Mouse (Mus musculus) kidney, adult 2 months (tissue): ENCODE measurements around the gene Xpo5. TPM values are rescaled to one million over a fixed set of nuclear protein-coding genes. Genes with fewer than 3 reads are reported as not detected.

Experiments
- DNase-seq: peaks from one replicate; pipeline ENCODE4 v3.0.0; 2021
- H3K27ac ChIP-seq: fragments of 200-500 bp; 2 replicates; pipeline ENCODE4 v1.5.1; 2012; ENCODE audit warnings: low read depth, low read length, control low read depth, inconsistent platforms; ENCODE audit not compliant: insufficient read depth
- H3K27me3 ChIP-seq: fragments of 200-500 bp; replicated peaks from 2 replicates; pipeline ENCODE4 v1.6.1; 2012; ENCODE audit warnings: mild to moderate bottlenecking, moderate library complexity, low read length, inconsistent platforms; ENCODE audit not compliant: control insufficient read depth, insufficient read depth
- H3K36me3 ChIP-seq: fragments of 200-500 bp; 2 replicates; pipeline ENCODE4 v1.6.1; 2012; ENCODE audit warnings: mild to moderate bottlenecking, moderate library complexity, low read length, inconsistent platforms; ENCODE audit not compliant: control insufficient read depth, insufficient read depth
- H3K4me1 ChIP-seq: fragments of 200-500 bp; 2 replicates; pipeline ENCODE4 v1.6.1; 2011; ENCODE audit warnings: low read length; ENCODE audit not compliant: control insufficient read depth, insufficient read depth
- H3K4me3 ChIP-seq: fragments of 200-500 bp; 2 replicates; pipeline ENCODE4 v1.5.1; 2011; ENCODE audit warnings: mild to moderate bottlenecking, low read depth, low read length, control low read depth; ENCODE audit not compliant: insufficient read depth
- CTCF ChIP-seq: fragments of 200-500 bp; conservative IDR thresholded peaks from 2 replicates; pipeline ENCODE4 v1.5.1; 2011; ENCODE audit warnings: low read depth, mild to moderate bottlenecking, control low read depth, low read length, moderate library complexity, mixed read lengths; ENCODE audit not compliant: insufficient read depth, insufficient read length
- POLR2A ChIP-seq: fragments of 200-500 bp; IDR thresholded peaks from one replicate; pipeline ENCODE4 v1.6.1; 2011; ENCODE audit warnings: low read depth, low read length, control low read depth
- WGBS: fragments of 180-500 bp; shearing (Covaris S2); methylation state at CpG from one replicate; pipeline ENCODE4 v1.1.7; 2018; 5-methylcytosine and 5-hydroxymethylcytosine counted together
- polyA plus RNA-seq: library from polyadenylated mRNA; depleted of rRNA; stranded (reverse); fragments of >200 nt; gene quantifications from 2 replicates; pipeline ENCODE4 v1.2.3, GENCODE M21; 2012

Xpo5 gene
- polyA plus RNA-seq, 1 experiment = 18.5 TPM

DNA sequence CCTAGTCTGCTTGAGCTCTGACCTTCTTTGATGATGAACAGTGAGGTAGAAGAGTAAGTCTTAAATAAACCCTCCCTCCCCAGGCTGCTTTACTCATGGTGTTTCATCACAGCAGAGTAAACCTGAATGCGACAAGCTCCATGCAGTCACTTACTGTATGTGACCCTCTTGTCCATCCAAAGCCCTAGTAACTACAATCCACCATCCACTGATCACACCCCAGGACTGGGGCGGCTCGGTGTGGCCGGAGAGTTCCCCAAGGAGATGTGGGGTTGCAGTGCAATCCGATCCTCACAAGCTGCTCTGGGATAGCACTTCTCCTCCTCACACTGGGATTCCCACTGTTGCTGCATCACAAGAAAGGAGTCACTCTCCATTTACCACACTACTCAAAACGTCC is 71.9 kb downstream of the Xpo5 start:
- Histone ChIP-seq H3K27me3 (no peaks in the 10 kb centered on the region), H3K36me3 (no peaks in the 10 kb centered on the region), H3K27ac (no peak overlapping the region), H3K4me3 (no peak overlapping the region), H3K4me1 (0 out of 2 replicates have a peak, but pooled peaks cover 3% of the 10 kb centered on the region)
- WGBS = 69% methylated on average over 6 of the region's 6 CpGs
- TF ChIP-seq CTCF = no peak
- no peak for TF ChIP-seq POLR2A
- DNase-seq = no peak

DNA sequence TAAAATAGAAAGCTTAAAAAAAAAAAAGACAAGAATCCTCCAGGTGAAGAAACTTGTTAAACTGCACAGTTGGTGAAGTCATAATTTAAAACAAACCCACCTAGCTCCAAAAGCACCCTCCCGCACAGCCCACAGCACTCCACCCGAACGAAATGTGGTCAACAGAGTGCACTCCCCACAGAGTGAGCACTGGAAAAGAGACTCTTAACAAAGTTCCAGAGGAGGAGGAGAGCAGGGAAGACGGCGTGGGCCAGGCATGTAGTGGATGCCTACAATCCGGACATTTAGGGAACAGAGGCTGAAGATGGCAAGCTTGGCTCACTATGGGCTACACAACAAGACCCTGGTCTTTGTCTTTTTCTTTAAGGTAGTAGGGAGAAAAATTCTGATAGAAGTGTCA is 72.5 kb downstream of the Xpo5 start:
- Histone ChIP-seq H3K27ac (no peak overlapping the region), H3K36me3 (no peaks in the 10 kb centered on the region), H3K4me3 (no peak overlapping the region), H3K27me3 (no peaks in the 10 kb centered on the region), H3K4me1 (0 out of 2 replicates have a peak, but pooled peaks cover 3% of the 10 kb centered on the region)
- WGBS = 87% methylated on average over 6 of the region's 6 CpGs
- DNase-seq = no peak
- TF ChIP-seq POLR2A (no peak), CTCF (no peak)

DNA sequence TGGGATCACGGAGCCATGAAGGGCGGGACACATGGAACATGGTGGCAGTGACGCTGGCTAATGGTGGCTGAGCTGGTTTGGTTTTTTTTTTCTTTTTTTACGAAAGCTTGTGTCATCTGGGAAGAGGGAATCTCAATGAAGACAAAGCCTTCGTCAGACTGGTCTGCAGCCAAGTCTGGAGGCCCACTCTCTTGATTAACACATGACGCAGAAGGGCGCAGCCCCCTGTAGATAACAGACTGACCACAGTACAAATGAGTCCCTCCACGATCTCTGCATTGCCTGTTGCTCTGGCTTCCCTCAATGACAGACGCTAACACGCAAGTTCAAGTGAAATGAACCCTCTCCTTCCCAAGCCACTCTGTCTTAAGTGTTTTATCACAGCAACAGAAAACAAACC is 72.9 kb downstream of the Xpo5 start:
- WGBS = 89% methylated on average over 10 of the region's 10 CpGs
- TF ChIP-seq POLR2A = no peak
- TF ChIP-seq CTCF = no peak
- H3K4me3 ChIP-seq = no peak overlapping the region
- DNase-seq = no peak
- no peaks in the 10 kb centered on the region for H3K36me3 ChIP-seq
- H3K27ac ChIP-seq = no peak overlapping the region
- H3K4me1 ChIP-seq = no peaks in the 10 kb centered on the region
- H3K27me3 ChIP-seq = no peaks in the 10 kb centered on the region

DNA sequence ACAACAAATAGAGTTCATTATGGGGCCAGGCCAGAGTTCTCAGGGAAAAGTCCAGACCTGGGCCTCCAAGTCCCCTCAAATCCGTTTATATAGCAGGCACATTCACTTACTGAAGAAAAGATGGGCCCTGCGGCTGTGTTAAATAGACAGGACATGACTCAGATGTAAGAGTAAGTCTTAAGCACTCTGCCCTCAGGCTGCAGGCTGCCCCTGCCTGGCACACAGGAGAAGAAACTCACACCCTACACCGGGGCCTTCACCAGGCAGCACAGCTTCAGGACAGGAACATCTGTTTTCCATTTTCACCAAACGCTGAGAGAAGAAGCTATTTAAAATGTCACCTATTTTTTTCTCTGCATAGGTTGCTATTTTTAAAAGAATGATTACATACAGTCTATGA is 75.0 kb downstream of the Xpo5 start:
- Histone ChIP-seq H3K27ac (no peak overlapping the region), H3K27me3 (no peaks in the 10 kb centered on the region), H3K36me3 (no peaks in the 10 kb centered on the region), H3K4me1 (peaks cover 10% of the 10 kb centered on the region; the same call in 1 of the 2 replicates), H3K4me3 (no peak overlapping the region)
- TF ChIP-seq POLR2A (no peak), CTCF (no peak)
- DNase-seq = no peak
- WGBS = 75% methylated on average over 4 of the region's 4 CpGs

DNA sequence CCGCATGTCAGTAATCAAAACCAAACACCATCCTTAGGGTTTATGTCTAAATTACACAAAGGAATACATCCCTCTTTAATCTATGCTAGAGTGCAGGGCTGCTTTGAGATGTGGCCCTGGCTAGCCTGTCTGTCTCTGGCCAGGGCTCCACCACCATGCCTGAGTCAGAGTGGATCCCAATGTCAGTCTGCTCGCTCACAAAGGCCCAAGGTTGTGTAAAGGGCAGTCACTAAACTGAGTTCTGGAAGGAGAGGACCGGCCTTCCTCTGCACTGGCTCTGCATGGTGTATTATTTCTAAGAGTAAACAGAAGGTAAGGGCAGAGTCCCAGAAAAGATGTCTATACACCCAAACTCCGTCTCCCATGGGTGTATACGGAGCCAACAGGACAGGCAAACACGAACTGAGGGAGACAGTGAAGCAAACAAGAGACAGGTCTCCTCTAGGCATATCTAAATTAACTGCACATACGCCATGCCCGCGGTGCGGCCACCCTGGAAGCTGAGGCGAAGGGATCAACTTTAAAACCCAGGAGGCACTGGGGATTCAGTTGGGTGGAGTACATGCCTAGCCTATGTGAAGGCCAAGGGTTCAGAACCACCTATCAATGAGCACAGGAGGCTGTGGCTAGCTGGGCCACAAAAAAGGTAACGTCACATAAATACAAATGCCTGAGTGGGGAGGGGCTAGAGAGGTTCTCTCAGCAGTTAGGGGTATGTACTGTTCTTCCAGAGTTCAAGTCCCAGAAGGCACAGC is 75.6 kb downstream of the Xpo5 start:
- no peaks in the 10 kb centered on the region for H3K36me3 ChIP-seq
- 93% methylated on average over 12 of the region's 12 CpGs for WGBS
- TF ChIP-seq POLR2A = no peak
- no peak for TF ChIP-seq CTCF

DNA sequence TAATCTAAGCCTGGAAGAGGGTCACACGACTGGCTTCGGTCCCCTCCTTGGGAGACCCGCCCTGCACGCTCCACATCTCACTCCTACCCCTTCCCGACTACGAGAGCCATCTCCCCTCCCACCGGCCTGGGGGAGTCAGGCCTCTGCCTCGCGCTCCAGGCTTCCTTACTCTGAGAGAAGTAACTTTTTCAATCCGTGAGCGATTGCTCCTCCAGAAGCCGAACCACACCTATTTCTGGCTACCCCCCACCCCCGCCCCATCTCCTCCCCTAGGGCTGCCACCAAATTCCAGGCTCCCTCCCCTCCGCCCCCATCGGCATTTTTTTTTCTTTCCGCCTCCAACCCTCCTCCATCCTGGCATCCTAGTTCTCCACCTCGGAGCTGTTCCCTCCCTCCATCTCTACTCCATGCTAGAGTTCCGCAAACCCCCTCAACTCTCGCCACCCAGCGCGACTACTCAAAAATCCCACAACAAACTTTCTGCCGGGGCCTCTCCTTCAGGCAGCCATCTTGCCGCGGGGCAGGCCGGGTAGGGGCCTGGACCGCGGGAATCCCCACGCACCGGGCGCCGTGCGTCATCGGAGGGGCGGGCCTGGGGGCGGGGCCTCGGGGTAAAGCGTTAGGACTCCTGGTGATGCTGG is 80.0 kb downstream of the Xpo5 start, which contains the start of gene Tjap1:
TSS of gene Tjap1 (minus strand) at position 544 of the 641 bp plus-strand sequence.
- no peaks in the 10 kb centered on the region for H3K36me3 ChIP-seq
- WGBS = under 1% methylated on average over 37 of the region's 37 CpGs
- no peaks in the 10 kb centered on the region for H3K27me3 ChIP-seq
- H3K27ac ChIP-seq = peak within 1 kb of the TSS; percentile 75
- TF ChIP-seq POLR2A = no peak
- DNase-seq = peak; percentile 94
- H3K4me1 ChIP-seq = peaks cover 10% of the 10 kb centered on the region; the same call in 1 of the 2 replicates
- peak within 1 kb of the TSS; percentile 94 for H3K4me3 ChIP-seq

More for the DNA sequence above, 75.6 kb downstream of the Xpo5 start:
- Histone ChIP-seq H3K4me3 (no peak overlapping the region), H3K27me3 (no peaks in the 10 kb centered on the region), H3K27ac (no peak overlapping the region), H3K4me1 (peaks cover 10% of the 10 kb centered on the region; the same call in 1 of the 2 replicates)
- DNase-seq = no peak

DNA sequence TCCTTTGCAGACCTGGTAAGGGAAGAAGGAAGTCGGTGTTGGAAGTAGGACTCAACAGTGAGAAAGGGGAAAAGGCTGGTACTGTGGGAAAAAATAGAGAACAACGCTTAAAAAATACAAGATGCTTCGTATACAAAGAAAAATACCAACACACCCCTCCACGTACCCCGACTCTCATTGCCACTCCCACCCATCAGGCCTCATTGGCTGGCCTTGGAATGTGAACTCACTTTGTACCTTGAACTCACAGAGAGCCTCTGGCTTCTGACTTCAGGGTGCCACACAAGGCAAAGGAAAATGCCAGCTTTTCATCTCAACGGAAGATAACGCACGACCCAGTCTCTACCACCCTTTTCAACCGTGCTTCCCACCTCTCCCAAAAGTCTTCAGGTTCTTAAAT is 80.6 kb downstream of the Xpo5 start:
- DNase-seq = no peak
- no peaks in the 10 kb centered on the region for H3K36me3 ChIP-seq
- H3K4me3 ChIP-seq = no peak overlapping the region
- peak overlapping the region; percentile 75 for H3K27ac ChIP-seq
- H3K4me1 ChIP-seq = peaks cover 10% of the 10 kb centered on the region; the same call in 1 of the 2 replicates
- WGBS = 24% methylated on average over 9 of the region's 9 CpGs
- TF ChIP-seq CTCF (no peak), POLR2A (no peak)
- H3K27me3 ChIP-seq = no peaks in the 10 kb centered on the region
